Comparison of ENCODE assay signal across 19 mouse cellular contexts in the genomic region with DNA sequence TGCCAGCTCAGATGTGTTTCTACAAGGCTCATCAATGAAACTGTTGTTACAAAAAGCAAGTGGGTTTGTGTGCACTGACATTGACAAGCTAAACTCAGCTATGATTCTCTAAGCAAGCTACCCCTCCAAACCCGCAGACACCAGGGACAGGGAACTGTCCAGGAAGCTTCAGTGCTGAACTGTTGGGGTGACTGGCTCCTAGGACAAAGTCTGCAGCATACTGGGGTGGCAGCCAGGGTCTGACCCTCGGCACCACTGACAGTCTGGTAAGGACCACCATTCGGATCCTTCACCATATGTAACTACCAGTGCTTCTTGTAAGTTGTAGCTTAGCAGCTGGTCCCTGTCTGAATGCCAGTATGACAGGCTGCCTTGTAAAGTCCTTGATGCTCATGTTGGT. TPM values are rescaled to one million over a fixed set of nuclear protein-coding genes. Genes with fewer than 3 reads are reported as not detected.
DNase-seq lines count a peak whose midpoint lies in the region; ATAC-seq and TF ChIP-seq lines count a peak whose summit lies in the region.
"Had no signal": no experiment of that assay in that cellular context is flagged by ENCODE, and none has a peak within 500 bp of the region (broad histone marks: within the 10 kb centered on the region; RNA-seq: fewer than 3 reads in every experiment).

No protein-coding gene starts in this region.

- H3K4me2 ChIP-seq in heart, embryonic 11.5 days, result no peak overlapping the region
- H3K4me2 ChIP-seq in midbrain, embryonic 11.5 days, result no peak overlapping the region
- H3K4me2 ChIP-seq in midbrain, embryonic 16.5 days (ENCODE audit: low read length), result no peak overlapping the region
- no peak overlapping the region for H3K4me2 ChIP-seq in limb, embryonic 14.5 days (replicated peaks; ENCODE audit: low read depth, low read length, severe bottlenecking)
- H3K4me2 ChIP-seq: kidney, embryonic 15.5 days had no signal

- H3K27me3 ChIP-seq in heart, embryonic 11.5 days (ENCODE audit: control insufficient read depth, insufficient read depth, low read length), result 0 out of 2 replicates have a peak, but pooled peaks cover 4% of the 10 kb centered on the region
- H3K27me3 ChIP-seq in midbrain, embryonic 11.5 days (ENCODE audit: control insufficient read depth, insufficient read depth, low read length), result no peaks in the 10 kb centered on the region
- no peaks in the 10 kb centered on the region for H3K27me3 ChIP-seq in midbrain, embryonic 16.5 days (ENCODE audit: control insufficient read depth, insufficient read depth, low read depth, low read length)
- H3K27me3 ChIP-seq in limb, embryonic 14.5 days (ENCODE audit: control insufficient read depth, insufficient read depth, low read length), result no peaks in the 10 kb centered on the region
- no peaks in the 10 kb centered on the region for H3K27me3 ChIP-seq in forebrain, embryonic 10.5 days (ENCODE audit: poor library complexity, severe bottlenecking)
- H3K27me3 ChIP-seq: kidney, embryonic 15.5 days had no signal

- peak; percentile 24 to 35 for DNase-seq in heart, postnatal 10 days
- DNase-seq in midbrain, embryonic 11.5 days (ENCODE audit: low spot score, missing footprints), result peak; percentile 69
- peak; percentile 24 for DNase-seq in ZHBTc4 (ENCODE audit: low read depth, low spot score)
- DNase-seq in limb, embryonic 14.5 days (ENCODE audit: low spot score), result peak; percentile 18
- no peak for DNase-seq in gastrocnemius, adult 8-10 months (ENCODE audit: low spot score in 2 of 2)
- no peak for DNase-seq in forebrain, embryonic 10.5 days (ENCODE audit: extremely low spot score, low spot score)
- DNase-seq: cerebellum, postnatal 10 days; gastrocnemius, postnatal 14 days; spleen, adult 18-20 months; thymus, adult 18-20 months had no signal

- H3K4me1 ChIP-seq in heart, embryonic 11.5 days (ENCODE audit: control insufficient read depth, insufficient read depth, low read length), result no peaks in the 10 kb centered on the region
- H3K4me1 ChIP-seq in midbrain, embryonic 11.5 days (ENCODE audit: control insufficient read depth, insufficient read depth, low read length), result no peaks in the 10 kb centered on the region
- H3K4me1 ChIP-seq in midbrain, embryonic 16.5 days (ENCODE audit: control insufficient read depth, insufficient read depth, low read length), result peaks cover 4% of the 10 kb centered on the region; the same call in 1 of the 2 replicates
- no peaks in the 10 kb centered on the region for H3K4me1 ChIP-seq in limb, embryonic 14.5 days (ENCODE audit: control insufficient read depth, insufficient read depth, low read length)
- no peaks in the 10 kb centered on the region for H3K4me1 ChIP-seq in forebrain, embryonic 10.5 days
- H3K4me1 ChIP-seq: kidney, embryonic 15.5 days; midbrain, embryonic 10.5 days had no signal

- TF ChIP-seq POLR2A in limb, embryonic 14.5 days (IDR thresholded peaks at IDR 0.05; ENCODE audit: borderline replicate concordance, extremely low read depth, insufficient read depth, insufficient read length), result no peak

- 39% methylated on average over 3 of the region's 3 CpGs for WGBS in heart, embryonic 11.5 days (ENCODE audit: insufficient replicate concordance)
- WGBS in midbrain, embryonic 11.5 days, result 64% methylated on average over 3 of the region's 3 CpGs
- WGBS in midbrain, embryonic 16.5 days, result 46% methylated on average over 3 of the region's 3 CpGs
- WGBS in limb, embryonic 14.5 days, result 52% methylated on average over 3 of the region's 3 CpGs
- 56% methylated on average over 3 of the region's 3 CpGs for WGBS in forebrain, embryonic 10.5 days

- H3K9me3 ChIP-seq in heart, embryonic 11.5 days (replicated peaks; ENCODE audit: control insufficient read depth, low read length), result no peaks in the 10 kb centered on the region
- no peaks in the 10 kb centered on the region for H3K9me3 ChIP-seq in midbrain, embryonic 11.5 days (ENCODE audit: control insufficient read depth, low read length)
- no peaks in the 10 kb centered on the region for H3K9me3 ChIP-seq in midbrain, embryonic 16.5 days (replicated peaks; ENCODE audit: control insufficient read depth, low read length, poor library complexity, severe bottlenecking)
- no peaks in the 10 kb centered on the region for H3K9me3 ChIP-seq in limb, embryonic 14.5 days (ENCODE audit: control insufficient read depth, low read length)
- H3K9me3 ChIP-seq in forebrain, embryonic 10.5 days, result no peaks in the 10 kb centered on the region
- H3K9me3 ChIP-seq: kidney, embryonic 15.5 days; midbrain, embryonic 10.5 days had no signal

- no peak overlapping the region for H3K9ac ChIP-seq in heart, embryonic 11.5 days (ENCODE audit: low read depth, low read length)
- H3K9ac ChIP-seq in midbrain, embryonic 11.5 days (ENCODE audit: low read length), result no peak overlapping the region
- H3K9ac ChIP-seq in midbrain, embryonic 16.5 days (ENCODE audit: low read depth, low read length), result no peak overlapping the region
- H3K9ac ChIP-seq in limb, embryonic 14.5 days (ENCODE audit: low read depth, low read length, severe bottlenecking), result no peak overlapping the region
- H3K9ac ChIP-seq: kidney, embryonic 15.5 days; liver, embryonic 14.5 days had no signal

- H3K4me3 ChIP-seq in heart, embryonic 11.5 days (ENCODE audit: low read depth, low read length), result no peak overlapping the region
- H3K4me3 ChIP-seq in midbrain, embryonic 11.5 days (ENCODE audit: low read depth, low read length), result no peak overlapping the region
- no peak overlapping the region for H3K4me3 ChIP-seq in midbrain, embryonic 16.5 days (ENCODE audit: low read depth, low read length)
- H3K4me3 ChIP-seq in limb, embryonic 14.5 days (replicated peaks; ENCODE audit: low read length), result no peak overlapping the region
- H3K4me3 ChIP-seq in forebrain, embryonic 10.5 days, result no peak overlapping the region
- H3K4me3 ChIP-seq: erythroblast, embryonic 14.5 days; kidney, embryonic 15.5 days; left cerebral cortex, adult 2 months; midbrain, embryonic 10.5 days had no signal

- intact Hi-C loops in heart, postnatal 10 days (cut with DNase I), result no loop called here

- H3K27ac ChIP-seq in heart, embryonic 11.5 days (ENCODE audit: low read depth, low read length), result no peak overlapping the region
- no peak overlapping the region for H3K27ac ChIP-seq in midbrain, embryonic 11.5 days (ENCODE audit: low read depth, low read length)
- H3K27ac ChIP-seq in midbrain, embryonic 16.5 days (ENCODE audit: low read length), result no peak overlapping the region
- no peak overlapping the region for H3K27ac ChIP-seq in limb, embryonic 14.5 days (replicated peaks; ENCODE audit: low read depth, low read length)
- no peak overlapping the region for H3K27ac ChIP-seq in forebrain, embryonic 10.5 days
- H3K27ac ChIP-seq: kidney, embryonic 15.5 days; left cerebral cortex, adult 2 months; liver, embryonic 14.5 days; midbrain, embryonic 10.5 days had no signal

- H3K36me3 ChIP-seq in heart, embryonic 11.5 days (ENCODE audit: control insufficient read depth, insufficient read depth, low read length), result no peaks in the 10 kb centered on the region
- H3K36me3 ChIP-seq in midbrain, embryonic 11.5 days (ENCODE audit: control insufficient read depth, insufficient read depth, low read length), result no peaks in the 10 kb centered on the region
- no peaks in the 10 kb centered on the region for H3K36me3 ChIP-seq in midbrain, embryonic 16.5 days (ENCODE audit: control insufficient read depth, insufficient read depth, low read length)
- no peaks in the 10 kb centered on the region for H3K36me3 ChIP-seq in limb, embryonic 14.5 days (ENCODE audit: control insufficient read depth, insufficient read depth, low read length)
- H3K36me3 ChIP-seq in forebrain, embryonic 10.5 days (replicated peaks), result no peaks in the 10 kb centered on the region
- H3K36me3 ChIP-seq: kidney, embryonic 15.5 days; midbrain, embryonic 10.5 days had no signal

- no peak for ATAC-seq in heart, embryonic 11.5 days (replicated peaks; ENCODE audit: insufficient number of reproducible peaks, low FRiP score, low TSS enrichment)
- no peak for ATAC-seq in midbrain, embryonic 11.5 days (ENCODE audit: low FRiP score)
- ATAC-seq in midbrain, embryonic 16.5 days, result no peak
- no peak for ATAC-seq in limb, embryonic 14.5 days (ENCODE audit: low FRiP score, low read depth)

RNA-seq across cellular contexts. Expression of gene Foxi2, which starts 43.6 kb away (rescaled TPM):
- total RNA-seq in heart, postnatal 10 days (2021), result not detected
- polyA plus RNA-seq in heart, embryonic 11.5 days (2014; fragmentation: Nextera tagmentation; extraction: Ambion mirVana), result 0.10 and 0.15 TPM in 2 replicates
- polyA plus RNA-seq in midbrain, embryonic 11.5 days (2014; fragmentation: Nextera tagmentation; extraction: Ambion mirVana), result 0.57 and 0.63 TPM in 2 replicates
- not detected in 2 replicates for polyA plus RNA-seq in midbrain, embryonic 16.5 days (2015; fragmentation: Nextera tagmentation; extraction: Ambion mirVana)
- 0.04 TPM in 2 replicates for polyA plus RNA-seq in limb, embryonic 14.5 days (2012; rRNA removed)
- 0.23 TPM in 1 of 2 replicates, not detected in the other for polyA plus RNA-seq in limb, embryonic 14.5 days (2014; fragmentation: Nextera tagmentation; extraction: Ambion mirVana)
- not detected for total RNA-seq in gastrocnemius, adult 8-10 months (2022)
- polyA plus RNA-seq in forebrain, embryonic 10.5 days (2016; fragmentation: Nextera tagmentation; extraction: Ambion mirVana), result 3.4 and 3.6 TPM in 2 replicates
- total RNA-seq: gastrocnemius, postnatal 14 days; heart, postnatal 14 days; left cerebral cortex, adult 2 months; neutrophil, adult 5-6 weeks had no signal
- polyA plus RNA-seq: erythroblast, embryonic 14.5 days; kidney, embryonic 15.5 days; liver, embryonic 14.5 days had no signal

Comparison
In these comparisons a context has a peak if more than half of its experiments do, and no peak if none do; other contexts are left out.
1. DNase-seq: peak in heart, postnatal 10 days (2 of 2), midbrain, embryonic 11.5 days (single experiment), ZHBTc4 (single experiment) and limb, embryonic 14.5 days (single experiment); none in gastrocnemius, adult 8-10 months (0 of 2) and forebrain, embryonic 10.5 days (single experiment).